Mouse (Mus musculus) lung, embryonic 16.5 days (tissue): ENCODE measurements around the gene Slain1. TPM values are rescaled to one million over a fixed set of nuclear protein-coding genes. Genes with fewer than 3 reads are reported as not detected.

Experiments
- ATAC-seq: fragments of 200-750 bp; cut with Nextera tagmentation; 2 replicates; pipeline ENCODE4 v1.8.0; 2017; ENCODE audit warnings: low read depth, mild to moderate bottlenecking, moderate library complexity
- H3K27ac ChIP-seq: fragments of 300-500 bp; sonication (generic); 2 replicates; pipeline ENCODE4 v1.5.1; 2014; ENCODE audit warnings: mild to moderate bottlenecking, control low read depth, low read length
- H3K27me3 ChIP-seq: fragments of 300-500 bp; sonication (generic); 2 replicates; pipeline ENCODE4 v1.6.1; 2014; ENCODE audit warnings: low read depth, low read length, mixed read lengths; ENCODE audit not compliant: control insufficient read depth, insufficient read depth
- H3K36me3 ChIP-seq: fragments of 300-500 bp; sonication (generic); 2 replicates; pipeline ENCODE4 v1.6.1; 2014; ENCODE audit warnings: low read length; ENCODE audit not compliant: control insufficient read depth, insufficient read depth
- H3K4me1 ChIP-seq: fragments of 300-500 bp; sonication (generic); replicated peaks from 2 replicates; pipeline ENCODE4 v1.6.1; 2014; ENCODE audit warnings: low read length, mixed read lengths; ENCODE audit not compliant: control insufficient read depth, insufficient read depth
- H3K4me2 ChIP-seq: fragments of 300-500 bp; sonication (generic); 2 replicates; pipeline ENCODE4 v1.6.1; 2014; ENCODE audit warnings: low read depth, low read length, control low read depth
- H3K4me3 ChIP-seq: fragments of 300-500 bp; sonication (generic); 2 replicates; pipeline ENCODE4 v1.5.1; 2014; ENCODE audit warnings: mild to moderate bottlenecking, low read length, control low read depth
- H3K9ac ChIP-seq: fragments of 300-500 bp; sonication (generic); 2 replicates; pipeline ENCODE4 v1.6.1; 2014; ENCODE audit warnings: low read length, control low read depth
- H3K9me3 ChIP-seq: fragments of 300-500 bp; sonication (generic); 2 replicates; pipeline ENCODE4 v1.6.1; 2016; ENCODE audit warnings: low read length; ENCODE audit not compliant: control insufficient read depth
- WGBS: fragments of 180-500 bp; shearing (Covaris S2); extraction: QIAGEN DNeasy Blood & Tissue Kit; methylation state at CpG from one replicate; pipeline ENCODE4 v1.1.7; 2014; 5-methylcytosine and 5-hydroxymethylcytosine counted together
- microRNA-seq: library from miRNA; unstranded; fragments of <30 nt; microRNA quantifications from one replicate; pipeline ENCODE4, GENCODE M21; 2016
- polyA plus RNA-seq: library from polyadenylated mRNA; unstranded; fragments of >200 nt; fragmentation: Nextera tagmentation; extraction: Ambion mirVana; gene quantifications from 2 replicates; pipeline ENCODE4 v1.2.1, GENCODE M21; 2015

Gene Slain1
- polyA plus RNA-seq, 1 experiment from 2014 or later: 0.58 TPM

DNA sequence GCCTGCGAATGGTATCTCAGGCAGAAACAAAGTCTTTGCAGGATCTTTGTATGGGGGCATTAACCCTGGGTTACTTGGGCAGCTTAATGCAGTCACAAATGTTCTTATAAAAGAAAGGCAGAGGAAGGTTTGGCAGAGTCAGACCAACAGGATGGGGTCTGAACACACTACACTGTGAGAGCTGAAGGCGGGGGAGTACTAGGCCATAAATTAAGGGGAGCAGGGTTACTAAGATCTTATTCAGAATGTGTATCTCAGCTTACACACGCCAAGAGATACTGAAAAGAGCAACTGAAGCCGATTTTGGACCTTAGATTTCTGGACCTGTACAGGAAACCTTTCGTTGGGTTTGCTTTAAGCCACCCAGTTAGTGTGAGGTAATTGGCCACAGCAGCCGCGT lies 102.7 kb downstream of the Slain1 start:
- Histone ChIP-seq H3K4me1 (no peaks in the 10 kb centered on the region), H3K27ac (no peak overlapping the region), H3K9ac (no peak overlapping the region), H3K9me3 (no peaks in the 10 kb centered on the region), H3K27me3 (no peaks in the 10 kb centered on the region), H3K4me2 (no peak overlapping the region), H3K4me3 (no peak overlapping the region), H3K36me3 (no peaks in the 10 kb centered on the region)
- WGBS: 88% methylated on average over 7 of the region's 7 CpGs
- ATAC-seq: no peak

DNA sequence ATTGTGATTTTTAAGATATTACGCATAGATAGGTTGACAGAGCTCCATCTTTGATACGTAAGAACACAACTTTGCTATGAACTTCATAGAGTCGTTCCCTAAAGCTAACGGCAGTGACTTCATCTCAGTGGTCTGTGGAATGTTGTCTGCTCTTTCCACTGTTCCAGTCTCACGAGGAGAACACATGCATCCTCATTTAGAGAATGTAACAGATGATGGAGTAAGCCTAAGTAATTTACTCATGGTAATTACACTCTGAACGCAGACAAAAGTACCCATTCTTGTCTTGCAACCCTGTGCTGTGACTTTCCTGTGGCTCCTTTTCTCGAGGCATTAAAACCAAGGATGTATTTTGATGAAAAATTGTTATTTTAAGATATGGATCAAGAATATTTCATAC lies 104.0 kb downstream of the Slain1 start:
- ATAC-seq: 0 out of 2 replicates have a peak, but pooled peaks have one; percentile 17
- no peaks in the 10 kb centered on the region for H3K4me1 ChIP-seq
- H3K9me3 ChIP-seq: no peaks in the 10 kb centered on the region
- H3K9ac ChIP-seq: no peak overlapping the region
- no peak overlapping the region for H3K4me3 ChIP-seq
- H3K36me3 ChIP-seq: no peaks in the 10 kb centered on the region
- WGBS: 53% methylated on average over 7 of the region's 7 CpGs
- H3K4me2 ChIP-seq: no peak overlapping the region
- no peaks in the 10 kb centered on the region for H3K27me3 ChIP-seq
- no peak overlapping the region for H3K27ac ChIP-seq

DNA sequence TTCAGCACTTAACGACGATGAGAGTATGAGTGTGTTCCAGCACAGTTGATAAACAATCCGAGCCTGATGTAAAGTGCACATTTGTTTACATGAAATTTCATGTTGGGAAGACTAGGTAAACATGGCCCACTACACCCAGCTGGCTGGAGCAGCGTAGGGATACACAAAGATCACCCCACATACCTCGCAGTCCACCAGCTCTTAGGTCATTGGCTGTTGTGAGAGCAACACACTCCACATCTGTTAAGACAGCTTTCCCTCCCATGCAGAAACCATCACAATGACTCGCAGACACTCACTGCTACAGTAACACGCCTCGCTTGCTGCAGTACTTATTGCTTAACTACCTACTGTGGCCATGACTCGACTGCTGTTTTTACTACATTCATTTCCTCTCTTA lies 104.4 kb downstream of the Slain1 start:
- H3K4me3 ChIP-seq: no peak overlapping the region
- H3K9ac ChIP-seq: no peak overlapping the region
- no peaks in the 10 kb centered on the region for H3K36me3 ChIP-seq
- H3K4me1 ChIP-seq: no peaks in the 10 kb centered on the region
- no peaks in the 10 kb centered on the region for H3K9me3 ChIP-seq
- 43% methylated on average over 9 of the region's 9 CpGs for WGBS
- H3K27me3 ChIP-seq: no peaks in the 10 kb centered on the region
- H3K4me2 ChIP-seq: no peak overlapping the region
- peak; percentile 56 for ATAC-seq
- H3K27ac ChIP-seq: no peak overlapping the region

Small RNA genes lying within 50 kb of the gene (microRNA-seq; reads per million reads assigned to microRNA genes)
- not detected for gene Gm22877

Other genes starting within 250 kb of the Slain1 start
- 1.3 and 1.7 TPM in 2 replicates for gene Scel, start 136.9 kb upstream of the Slain1 start, polyA plus RNA-seq
- gene Ednrb, start 194.2 kb downstream of the Slain1 start, polyA plus RNA-seq: 170 and 172 TPM in 2 replicates